Mouse (Mus musculus): ENCODE measurements around the gene Phf7.

The Phf7 gene

DNA sequence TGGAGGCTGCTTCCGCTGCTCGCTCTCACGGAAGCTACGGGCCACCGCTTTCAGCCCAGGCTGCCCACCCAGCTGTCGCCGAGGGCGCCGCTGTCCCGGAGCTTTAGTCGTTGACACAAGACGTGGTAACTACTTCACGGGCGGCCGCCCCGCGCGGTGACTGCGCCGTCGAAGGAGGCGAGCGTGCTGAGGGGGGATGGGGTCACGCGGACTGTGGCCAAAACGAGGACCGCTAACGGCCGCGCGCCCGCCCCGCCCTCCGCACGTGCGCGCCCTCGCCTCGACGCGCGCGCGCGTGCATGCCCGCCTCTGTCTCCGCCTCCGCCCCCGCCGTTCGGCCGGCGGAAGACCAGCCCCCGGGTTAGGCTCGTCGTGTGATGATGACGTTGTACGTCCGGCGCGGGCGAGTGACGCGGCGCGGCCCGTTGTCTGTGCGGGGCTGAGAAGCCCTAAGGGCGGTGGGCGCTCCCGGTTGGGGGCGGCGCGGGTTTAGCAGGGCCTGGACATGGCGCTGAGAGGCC, at the start of gene Phf7, which contains the start of gene Bap1:
Phf7 (minus strand) TSS at position 234 of the 521 bp plus-strand sequence.
Bap1 (plus strand) TSS at position 367 of the 521 bp plus-strand sequence.
- DNase-seq (ENCODE audit: low spot score in 2 of 2) = peak; percentile 94 to 97

DNA sequence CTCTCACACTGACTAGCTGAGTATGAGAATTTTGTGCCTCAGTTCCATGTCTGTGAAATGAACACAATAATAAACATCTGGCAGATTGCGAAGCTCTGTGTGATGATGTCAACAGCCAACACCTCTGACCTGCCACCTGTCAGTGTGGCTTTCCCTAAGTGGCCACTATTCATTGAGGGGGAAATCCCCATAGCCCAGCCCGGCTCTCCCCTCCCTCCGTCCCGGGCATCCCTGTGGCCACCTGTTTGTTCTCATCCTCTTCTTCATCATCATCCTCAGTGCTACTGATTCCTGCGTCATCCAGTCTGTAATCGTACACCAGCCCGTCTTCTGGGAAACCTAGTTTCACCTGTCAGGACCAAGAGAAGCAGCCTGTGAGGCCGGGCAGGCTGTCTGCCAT, 34.6 kb upstream of the Phf7 start:
- DNase-seq (ENCODE audit: low spot score in 2 of 2) = no peak

DNA sequence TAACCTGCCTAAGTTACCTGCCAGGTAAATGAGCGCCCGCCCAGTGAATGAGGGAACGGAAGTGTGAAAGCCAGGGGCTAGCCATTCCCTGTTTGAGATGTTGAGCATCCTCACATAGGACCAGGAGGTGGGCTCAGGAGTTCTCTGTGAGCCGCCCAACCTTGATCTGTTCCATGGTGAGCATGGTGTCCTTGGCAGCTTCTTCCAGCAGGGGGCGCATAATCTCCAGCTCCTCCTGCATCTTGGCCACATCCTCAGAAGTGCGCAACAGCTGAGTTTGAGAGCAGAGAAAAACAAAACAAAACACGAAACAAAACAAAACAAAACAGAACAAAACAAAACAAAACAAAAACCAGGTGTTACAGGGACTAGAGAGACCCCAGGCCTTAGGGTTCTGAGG, 21.0 kb upstream of the Phf7 start:
- peak; percentile 42 to 85 for DNase-seq (ENCODE audit: low spot score in 2 of 2)

DNA sequence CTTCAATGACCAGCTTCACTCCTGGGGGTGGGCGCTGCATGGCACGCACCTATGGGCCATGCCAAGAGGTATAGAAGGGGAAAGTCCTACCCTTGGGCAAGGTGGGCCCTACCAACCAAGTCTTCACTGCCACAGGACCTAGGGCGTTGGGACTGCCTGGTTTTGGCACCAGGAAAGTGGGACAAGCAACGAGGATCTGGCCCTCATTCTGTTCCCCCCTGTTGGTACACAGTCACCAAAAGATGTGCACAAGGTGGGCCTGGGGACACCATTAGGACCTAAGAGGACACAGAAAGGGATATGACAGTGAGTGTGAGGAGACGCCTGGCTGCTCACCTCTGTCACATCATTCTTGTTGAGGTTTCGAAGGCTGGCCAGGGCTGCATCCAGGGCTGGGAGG, 20.0 kb upstream of the Phf7 start:
- no peak for DNase-seq (ENCODE audit: low spot score in 2 of 2)

DNA sequence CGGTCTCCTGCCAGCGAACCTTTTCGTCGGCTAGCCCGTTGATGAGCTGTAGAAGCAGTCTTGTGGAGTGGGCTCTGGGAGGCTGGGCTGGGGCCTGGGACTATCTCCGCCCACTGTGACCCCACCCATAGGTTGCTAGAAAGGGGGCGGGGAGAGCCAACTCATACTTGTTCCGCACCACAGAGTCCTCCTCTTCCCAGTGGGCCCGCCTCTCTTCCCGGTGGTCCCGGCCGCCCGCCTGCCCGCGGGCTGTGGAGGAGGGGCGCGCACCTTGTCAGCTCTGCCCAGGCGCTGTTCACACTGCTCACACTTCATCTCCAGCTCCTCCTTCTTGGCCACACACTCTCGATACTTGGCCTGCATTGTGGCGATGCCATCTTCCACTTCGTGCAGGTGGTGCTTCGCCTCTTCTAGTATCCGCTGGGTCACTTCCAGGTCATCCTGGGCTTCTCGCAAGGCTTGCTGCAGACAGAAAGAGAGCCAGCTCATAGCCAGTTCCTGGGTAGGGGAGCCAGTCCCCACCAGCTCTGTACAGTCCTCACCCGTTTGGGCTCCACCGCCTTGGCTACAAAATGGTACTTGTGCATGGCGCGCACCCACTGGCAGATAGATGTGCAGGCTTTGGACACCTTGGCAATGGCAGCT, 18.5 kb upstream of the Phf7 start:
- no peak for DNase-seq (ENCODE audit: low spot score in 2 of 2)

DNA sequence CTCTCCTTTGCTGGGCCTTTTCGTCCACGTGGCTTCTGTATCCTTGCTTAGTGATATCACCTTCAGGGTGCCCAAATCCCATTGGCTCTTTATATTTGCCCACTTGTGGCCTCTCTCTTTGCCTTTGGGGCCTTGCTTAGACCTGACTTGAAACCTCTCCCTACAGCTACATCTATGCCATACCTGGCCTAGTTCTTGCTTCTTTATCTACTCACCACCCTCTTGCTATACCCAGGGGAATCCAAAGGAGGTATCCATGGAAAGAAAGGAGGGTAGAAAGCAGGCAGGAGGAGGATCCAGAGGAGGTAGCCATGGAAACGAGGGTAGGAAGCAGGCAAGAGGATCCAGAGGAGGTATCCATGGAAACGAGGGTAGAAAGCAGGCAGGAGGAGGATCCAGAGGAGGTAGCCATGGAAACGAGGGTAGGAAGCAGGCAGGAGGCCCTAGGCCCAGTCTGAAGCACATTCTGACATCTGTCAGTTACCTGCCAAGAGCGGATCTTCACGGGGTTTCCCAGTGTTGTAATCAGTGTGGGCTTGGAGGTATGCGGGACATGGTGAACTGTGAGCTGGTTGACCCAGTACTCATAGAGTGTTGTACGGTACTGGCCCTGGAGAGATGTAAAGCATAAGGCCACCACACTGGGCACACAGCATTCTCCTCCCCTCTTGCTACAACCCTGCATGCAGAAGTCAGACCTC, 17.3 kb upstream of the Phf7 start:
- DNase-seq (ENCODE audit: low spot score in 2 of 2) = no peak

DNA sequence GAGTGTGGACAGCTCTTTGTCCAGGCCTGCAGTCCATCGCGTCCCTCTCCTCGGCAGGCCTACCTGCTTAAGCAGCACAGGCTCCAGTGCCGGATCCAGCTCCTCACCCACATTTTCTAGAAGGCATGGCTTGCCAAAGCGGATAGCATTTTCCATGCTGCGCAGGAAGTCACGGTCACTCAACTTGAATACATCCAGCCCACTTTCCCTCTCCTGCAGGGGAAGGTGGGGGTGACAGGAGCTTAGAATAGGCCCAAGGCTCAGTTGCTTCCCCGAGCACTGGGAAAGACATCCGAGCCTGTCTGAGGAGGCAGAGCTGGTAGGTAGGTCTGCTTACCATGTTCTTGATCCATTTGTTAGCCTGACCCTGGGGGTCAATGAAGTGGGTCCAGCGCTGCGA, 16.5 kb upstream of the Phf7 start:
- no peak for DNase-seq (ENCODE audit: low spot score in 2 of 2)

DNA sequence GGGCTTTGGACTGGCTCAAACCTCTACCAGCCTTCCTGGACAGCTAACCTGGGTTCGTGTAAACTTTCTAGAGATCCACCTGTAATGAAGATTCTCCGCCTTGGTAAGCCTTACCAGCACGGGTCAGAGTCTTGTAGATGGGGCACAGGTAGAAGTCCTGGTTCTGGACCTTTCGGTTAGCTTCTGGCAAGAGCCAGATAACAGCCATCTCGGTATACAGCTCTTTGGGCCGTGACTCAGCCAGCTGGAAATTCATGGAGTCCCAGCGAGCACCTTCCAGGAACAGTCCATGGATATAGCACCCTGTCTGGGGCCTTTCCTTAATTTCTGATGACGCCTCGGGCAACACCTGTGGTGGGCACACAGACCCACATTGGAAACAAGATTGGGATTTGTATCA, 9.8 kb upstream of the Phf7 start:
- no peak for DNase-seq (ENCODE audit: low spot score in 2 of 2)

DNA sequence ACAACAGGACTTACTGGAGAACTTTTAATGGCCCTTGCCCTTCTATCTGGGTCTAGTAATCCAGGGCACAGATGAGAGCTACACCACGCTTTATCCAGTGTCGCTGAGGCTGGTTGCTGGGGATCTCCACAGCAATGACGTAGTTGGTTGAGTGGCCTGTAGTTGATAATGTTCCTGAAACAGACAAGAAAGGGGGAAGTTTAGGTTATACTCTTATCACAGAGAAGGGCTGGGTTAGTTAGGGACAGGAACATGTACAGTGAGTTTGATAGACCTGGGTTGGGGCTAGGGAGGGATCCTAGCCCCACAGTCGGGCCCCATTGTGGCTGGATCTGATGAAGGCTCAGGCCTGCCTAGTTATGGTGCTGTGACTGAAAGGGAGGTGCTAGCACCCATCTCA, 9.3 kb upstream of the Phf7 start:
- DNase-seq (ENCODE audit: low spot score in 2 of 2) = no peak

DNA sequence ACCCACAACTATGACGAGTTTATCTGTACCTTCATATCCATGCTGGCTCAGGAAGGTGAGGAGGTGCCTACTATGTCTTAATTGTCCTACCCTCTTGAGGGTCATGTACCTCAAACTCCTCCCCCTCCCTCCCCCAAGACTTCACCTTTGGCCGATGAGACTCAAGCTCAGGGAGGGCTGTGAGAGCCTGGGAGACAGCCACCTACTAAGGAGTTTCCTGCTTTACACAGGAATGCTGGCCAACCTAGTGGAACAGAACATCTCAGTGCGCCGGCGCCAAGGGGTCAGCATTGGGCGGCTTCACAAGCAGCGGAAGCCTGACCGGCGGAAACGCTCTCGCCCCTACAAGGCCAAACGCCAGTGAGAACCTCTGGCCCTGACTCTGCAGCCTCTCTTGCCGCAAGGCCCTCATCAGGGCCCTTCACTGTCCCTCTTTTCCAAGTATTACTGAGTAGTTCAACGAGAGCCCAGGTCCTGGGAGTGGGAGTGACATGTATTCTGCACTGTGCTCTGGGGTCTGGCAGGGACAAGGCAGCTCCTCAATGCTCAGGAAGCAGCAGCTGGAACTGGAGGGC, 7.4 kb upstream of the Phf7 start:
- no peak for DNase-seq (ENCODE audit: low spot score in 2 of 2)

DNA sequence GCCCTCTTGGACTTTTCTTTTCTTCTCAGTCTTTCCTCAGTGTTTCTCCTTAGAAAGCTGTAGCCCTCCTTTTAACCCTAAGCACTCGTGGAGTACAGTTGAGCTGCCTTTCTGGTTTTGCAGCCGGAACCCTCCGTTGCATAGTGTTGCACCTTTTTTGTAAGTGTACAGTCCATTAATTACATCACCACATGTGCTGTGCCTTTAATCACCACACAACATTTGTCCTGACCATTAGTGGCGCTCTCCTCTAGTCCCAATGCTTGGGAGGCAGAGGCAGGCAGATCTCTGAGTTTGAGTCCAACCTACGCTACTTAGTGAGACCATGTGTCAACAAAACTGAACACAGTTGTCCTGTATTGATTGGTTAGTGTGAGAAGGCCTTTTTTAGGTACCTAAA, 974 bp upstream of the Phf7 start:
- no peak for DNase-seq (ENCODE audit: low spot score in 2 of 2)

DNA sequence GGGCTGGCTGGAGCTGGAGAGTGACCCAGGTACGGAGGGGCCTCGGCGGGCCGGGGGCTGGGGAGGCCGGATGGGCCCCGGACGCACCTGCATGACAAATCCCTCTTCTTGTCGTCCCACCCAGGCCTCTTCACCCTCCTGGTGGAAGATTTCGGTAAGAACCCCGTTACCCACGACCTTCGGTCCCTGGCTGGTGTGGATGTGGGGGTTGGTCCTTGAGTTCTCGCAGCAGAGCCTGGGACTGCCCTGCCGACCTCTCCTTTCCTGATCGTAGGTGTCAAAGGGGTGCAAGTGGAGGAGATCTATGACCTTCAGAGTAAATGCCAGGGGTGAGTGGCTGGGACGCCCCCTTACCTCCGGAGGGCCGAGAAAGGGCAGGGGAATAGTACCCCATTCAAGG, 509 bp upstream of the Phf7 start:
- no peak for DNase-seq (ENCODE audit: low spot score in 2 of 2)

DNA sequence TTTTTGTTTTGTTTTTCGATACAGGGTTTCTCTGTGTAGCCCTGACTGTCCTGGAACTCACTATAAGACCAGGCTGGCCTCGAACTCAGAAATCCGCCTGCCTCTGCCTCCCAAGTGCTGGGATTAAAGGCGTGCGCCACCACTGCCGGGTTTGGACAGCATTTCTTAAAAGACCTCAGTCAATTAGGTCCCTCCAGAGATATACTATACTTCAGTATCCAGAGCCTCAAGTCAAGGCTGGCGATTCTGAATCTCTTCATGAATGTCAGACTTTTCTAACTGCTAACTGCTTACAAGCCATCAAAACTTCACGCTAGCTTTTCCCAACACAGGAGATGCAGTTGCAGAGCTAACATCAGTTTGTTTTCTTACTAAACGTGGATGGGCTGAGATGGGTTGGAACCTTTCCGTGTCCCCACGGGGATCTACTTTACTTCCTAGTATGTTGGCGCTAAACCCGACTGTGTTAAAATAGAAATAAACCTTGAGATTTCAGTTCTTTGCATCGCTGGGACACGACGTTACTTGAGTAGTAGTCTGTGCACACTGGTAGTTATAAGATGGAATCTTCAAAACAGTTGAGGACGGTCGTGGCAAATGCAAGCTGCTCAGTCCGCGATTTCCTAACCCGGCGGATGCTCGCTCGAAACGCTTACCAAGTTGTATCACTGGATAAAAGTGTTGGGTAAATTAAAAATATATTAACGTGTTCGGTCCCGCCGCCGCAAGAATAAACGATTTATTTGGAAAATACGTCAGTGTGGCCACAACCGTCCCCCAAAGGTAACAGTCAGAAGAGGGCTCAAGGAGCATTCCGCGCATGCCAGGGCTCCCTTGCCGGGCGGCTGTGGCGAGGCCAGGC, 664 bp downstream of the Phf7 start:
- no peak for DNase-seq (ENCODE audit: low spot score in 2 of 2)

DNA sequence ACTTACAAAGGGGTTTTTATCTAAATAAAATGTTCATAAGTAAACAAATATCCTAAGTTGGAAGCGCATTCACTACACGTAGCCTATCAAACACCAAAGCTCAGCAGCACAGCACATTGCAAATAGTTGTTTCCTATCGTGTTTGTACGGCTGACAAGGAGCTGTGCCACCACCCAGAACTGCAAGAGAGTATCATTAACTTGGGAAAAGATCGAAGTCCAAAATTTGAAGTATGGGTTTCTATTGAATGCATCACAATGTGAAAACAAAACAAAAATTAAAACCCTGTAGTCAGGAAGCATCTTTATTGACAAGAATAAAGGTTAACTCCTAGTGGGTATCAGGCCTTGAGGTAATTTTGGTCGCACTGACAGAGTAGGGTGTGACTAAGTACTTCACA, 2.7 kb downstream of the Phf7 start:
- no peak for DNase-seq (ENCODE audit: low spot score in 2 of 2)

DNA sequence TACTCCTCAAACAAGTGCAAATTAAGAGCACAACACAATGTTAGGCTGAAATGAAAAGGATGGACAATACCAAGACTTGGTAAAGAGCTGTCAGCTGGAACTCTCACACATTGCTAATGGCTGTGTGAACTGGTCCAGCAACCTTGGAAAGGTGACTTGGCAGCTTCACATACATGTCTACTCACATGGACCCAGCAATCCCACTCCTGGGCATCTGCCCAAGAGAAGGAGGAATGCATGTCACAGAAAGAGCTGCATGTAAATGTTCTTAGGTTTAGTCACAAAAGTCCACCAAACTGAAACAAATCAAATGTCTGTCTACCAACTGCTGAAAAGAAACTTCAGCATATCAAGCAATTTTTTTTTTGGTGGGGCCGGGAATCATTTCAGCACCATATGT, 5.2 kb downstream of the Phf7 start:
- DNase-seq (ENCODE audit: low spot score in 2 of 2) = no peak

DNA sequence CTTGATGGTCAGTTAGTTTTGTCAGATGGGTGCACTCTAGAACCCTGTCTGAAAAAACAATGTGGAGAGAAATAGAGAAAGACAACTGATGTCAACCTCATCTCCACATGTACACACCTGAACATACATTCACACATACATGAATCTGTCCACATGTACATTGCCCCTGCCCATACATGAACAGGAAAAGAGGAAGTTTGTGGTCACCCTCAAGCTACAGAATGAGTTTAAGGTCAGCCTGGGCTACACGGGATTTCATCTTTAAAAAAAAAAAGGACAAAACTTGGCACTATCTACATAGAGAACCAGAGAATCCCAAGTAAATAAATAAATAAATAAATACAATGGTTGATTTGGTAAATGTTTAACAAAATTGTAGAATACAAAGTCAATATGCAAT, 6.3 kb downstream of the Phf7 start:
- DNase-seq (ENCODE audit: low spot score in 2 of 2) = no peak

DNA sequence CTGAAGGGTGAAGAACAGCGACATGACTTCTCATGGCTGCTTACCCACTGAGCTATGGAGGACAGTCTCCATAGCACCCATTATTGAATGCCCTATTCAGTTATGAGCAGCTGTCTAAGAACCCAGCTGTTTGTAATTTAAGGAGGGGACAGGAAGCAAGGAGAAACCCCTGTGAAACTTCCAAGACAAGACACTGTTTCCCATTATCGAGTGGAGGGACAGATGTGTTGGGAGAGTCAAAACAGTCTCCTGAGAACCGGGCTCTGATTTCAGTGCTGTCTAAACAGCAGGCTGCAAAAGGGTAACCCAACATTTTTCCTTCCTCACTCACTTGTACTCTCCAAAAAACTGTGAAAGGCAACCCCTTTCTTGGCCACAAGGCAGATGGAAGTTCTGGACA, 10.6 kb downstream of the Phf7 start:
- DNase-seq (ENCODE audit: low spot score in 2 of 2) = no peak

DNA sequence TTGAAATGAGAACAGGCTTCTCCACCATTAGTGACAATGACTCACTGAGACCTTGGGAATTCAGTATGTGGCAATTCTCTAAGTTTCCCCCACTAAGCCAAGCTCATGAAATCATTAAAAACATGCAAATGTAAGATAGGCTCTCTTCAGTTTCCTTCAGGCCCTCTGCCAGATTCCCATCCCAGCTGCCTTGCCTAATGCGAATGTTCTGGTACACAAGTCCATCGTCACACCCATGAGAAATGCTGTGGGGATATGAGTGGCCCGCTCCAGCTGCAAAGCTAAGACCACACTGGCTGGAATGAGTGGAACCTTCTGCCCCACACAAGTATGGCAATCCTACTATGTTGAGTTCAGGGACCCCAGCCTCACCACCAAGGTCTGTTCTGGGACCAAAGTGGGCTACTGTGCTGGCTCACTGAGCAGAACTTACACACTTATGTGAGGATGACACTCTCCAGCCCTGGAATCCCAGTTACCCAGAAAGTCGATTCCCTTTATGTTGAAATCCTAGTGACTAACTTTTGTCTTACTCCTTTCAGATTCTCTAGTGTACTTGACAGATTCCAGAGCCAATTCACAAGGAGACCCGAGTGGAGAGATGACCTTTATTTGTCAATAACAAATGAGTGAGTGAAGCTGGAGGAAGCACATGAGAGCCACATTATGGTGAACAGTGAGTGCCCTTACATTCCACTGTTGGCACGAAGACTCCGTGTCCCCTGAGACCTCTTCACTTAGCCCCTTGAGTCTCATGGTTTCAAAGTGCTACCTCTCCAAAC, 13.8 kb downstream of the Phf7 start:
- DNase-seq (ENCODE audit: low spot score in 2 of 2) = no peak

DNA sequence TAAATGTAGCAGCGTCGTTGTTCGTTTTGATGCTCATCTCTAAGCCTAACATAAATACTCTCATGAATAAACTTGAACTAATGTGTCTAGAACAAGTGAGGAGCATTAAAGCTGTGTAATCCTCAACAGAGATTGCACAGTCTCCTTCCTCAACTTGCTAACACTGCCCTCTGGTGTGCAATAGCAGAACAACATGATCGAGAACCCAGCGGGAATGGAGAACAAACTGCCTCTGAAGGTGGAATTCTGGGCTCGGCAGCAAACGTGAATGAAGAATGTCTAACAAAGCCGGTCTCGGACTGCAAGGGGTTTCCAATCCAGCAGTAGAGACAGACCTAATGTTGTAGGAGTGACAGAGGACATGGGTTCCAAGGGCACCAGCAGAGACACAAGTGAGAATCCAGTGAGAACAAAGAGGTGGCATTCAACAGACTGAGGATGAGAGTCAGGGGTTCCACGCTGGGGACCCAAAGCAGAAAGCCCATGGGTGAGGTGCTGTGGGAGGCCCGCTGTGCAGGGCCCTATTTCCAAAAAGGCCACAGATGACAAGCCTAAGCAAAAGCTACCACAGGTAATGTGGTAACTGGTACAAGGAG, 17.0 kb downstream of the Phf7 start:
- peak; percentile 27 to 74 for DNase-seq (ENCODE audit: low spot score in 2 of 2)

DNA sequence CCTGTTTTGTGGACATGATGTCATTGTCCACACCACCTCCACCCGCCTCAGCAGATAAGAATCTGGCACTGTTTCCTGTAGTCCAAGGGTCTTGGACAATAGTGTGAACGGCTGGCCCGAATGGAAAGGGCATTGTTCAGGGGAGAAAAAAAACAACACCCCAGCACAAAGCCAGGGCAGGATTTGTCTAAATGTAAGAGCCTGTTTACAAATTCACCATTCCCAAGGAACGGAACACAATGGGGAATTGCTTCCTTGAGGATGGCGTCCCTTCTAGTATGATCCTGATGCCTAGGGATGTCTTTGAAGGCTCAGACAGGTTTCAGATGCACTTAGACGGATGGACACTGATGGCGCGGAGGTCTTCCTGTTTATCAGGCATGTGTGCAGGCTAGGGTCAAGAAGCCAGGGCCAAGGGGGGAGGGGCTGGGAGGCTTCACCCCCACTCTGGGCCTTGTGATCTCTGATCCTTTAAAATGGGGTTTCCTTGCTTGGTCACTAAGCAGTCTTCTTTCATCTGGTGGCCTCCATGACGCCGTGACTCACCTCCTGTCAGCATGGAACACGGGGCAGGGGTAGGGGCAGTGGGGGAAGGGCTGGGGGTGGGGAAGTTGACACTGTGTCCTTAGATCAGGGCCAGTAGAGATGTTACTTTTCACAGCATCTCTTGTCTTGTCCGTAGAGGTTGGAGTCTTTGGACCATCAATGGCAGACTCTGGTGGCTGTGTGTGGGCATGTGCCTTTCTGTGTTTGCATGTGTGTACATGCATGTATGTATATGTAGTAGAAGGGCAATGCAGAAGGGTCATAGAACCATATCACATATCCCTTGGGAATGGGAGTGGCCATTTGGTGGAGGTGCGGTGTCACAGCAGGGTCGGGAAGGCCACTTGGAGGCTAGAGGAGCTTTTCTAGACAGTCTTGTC, 17.8 kb downstream of the Phf7 start:
- DNase-seq (ENCODE audit: low spot score in 2 of 2) = no peak

All from thymus, postnatal 10 days (tissue).